Mouse (Mus musculus) forebrain, embryonic 13.5 days (tissue): ENCODE measurements around the gene Selenos. TPM values are rescaled to one million over a fixed set of nuclear protein-coding genes. Genes with fewer than 3 reads are reported as not detected.

Experiments
- polyA plus RNA-seq: library from polyadenylated mRNA; unstranded; fragments of >200 nt; fragmentation: Nextera tagmentation; extraction: Ambion mirVana; gene quantifications from 2 replicates; pipeline ENCODE4 v1.2.1, GENCODE M21; 2015

Gene Selenos
- polyA plus RNA-seq, 1 experiment from 2014 or later: 70.7 TPM

Other genes with a start within 250 kb of the Selenos start
- gene Pcsk6, start 217.9 kb upstream of the Selenos start, polyA plus RNA-seq: 1.1 TPM in 2 replicates
- not detected in 2 replicates for gene Gm45213, start 36.0 kb upstream of the Selenos start, polyA plus RNA-seq
- 201 and 206 TPM in 2 replicates for gene Snrpa1, start 20.6 kb upstream of the Selenos start, polyA plus RNA-seq
- 14.2 and 14.5 TPM in 2 replicates for gene Chsy1, start 29.9 kb downstream of the Selenos start, polyA plus RNA-seq